Mouse (Mus musculus): ENCODE measurements at regions not wholly inside any gene's neighbourhood (a gene's known extent, or its start where the extent isn't known, plus 50 kb on each side); places are given as distances from the start of the nearest gene placed in this dataset.

- no peak overlapping the region for H3K4me2 ChIP-seq (ENCODE audit: low read length)
- DNase-seq (ENCODE audit: low spot score) = no peak
- no peaks in the 10 kb centered on the region for H3K27me3 ChIP-seq (replicated peaks; ENCODE audit: control insufficient read depth, insufficient read depth, low read length)
- H3K9me3 ChIP-seq (ENCODE audit: control insufficient read depth, low read length) = no peaks in the 10 kb centered on the region
- no peak overlapping the region for H3K4me3 ChIP-seq (ENCODE audit: low read depth, low read length)
- no peaks in the 10 kb centered on the region for H3K36me3 ChIP-seq (ENCODE audit: control insufficient read depth, insufficient read depth, low read length)
- WGBS = 72% methylated on average over 1 of the region's 1 CpGs
- H3K27ac ChIP-seq (ENCODE audit: low read depth) = no peak overlapping the region
- ATAC-seq (replicated peaks; ENCODE audit: low FRiP score, low TSS enrichment, low read depth) = no peak
- no peak overlapping the region for H3K9ac ChIP-seq (ENCODE audit: low read length)
- H3K4me1 ChIP-seq (replicated peaks; ENCODE audit: control insufficient read depth, insufficient read depth, low read length) = no peaks in the 10 kb centered on the region
These were observed 50.4 kb upstream of the Atg10 start for GRCm38 (mm10) chr13:91274131-91274530.

DNA sequence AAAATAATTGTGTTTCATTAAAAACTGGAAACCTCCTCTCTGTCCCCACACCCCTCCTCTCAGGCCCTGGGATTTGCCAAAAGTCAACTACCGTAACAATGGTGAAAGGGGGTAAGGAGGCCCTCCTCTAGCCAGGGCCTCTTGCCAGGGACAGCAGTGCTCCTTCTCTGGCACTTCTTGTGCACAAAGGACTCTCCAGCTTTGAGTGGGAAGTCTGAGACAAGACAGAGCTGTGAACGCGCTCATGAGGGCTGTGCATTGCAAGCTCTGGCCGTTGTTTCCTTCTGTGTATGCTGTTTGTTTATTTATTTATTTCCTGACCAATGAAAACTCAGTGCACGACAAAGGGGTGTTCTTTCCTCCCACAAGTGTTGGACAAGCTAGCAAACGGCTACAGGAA is 50.8 kb upstream of the Atg10 start:
- Histone ChIP-seq H3K4me1 (replicated peaks; ENCODE audit: control insufficient read depth, insufficient read depth, low read length) (no peaks in the 10 kb centered on the region), H3K9me3 (ENCODE audit: control insufficient read depth, low read length) (no peaks in the 10 kb centered on the region), H3K4me2 (ENCODE audit: low read length) (no peak overlapping the region), H3K4me3 (ENCODE audit: low read depth, low read length) (no peak overlapping the region), H3K9ac (ENCODE audit: low read length) (no peak overlapping the region), H3K27me3 (replicated peaks; ENCODE audit: control insufficient read depth, insufficient read depth, low read length) (no peaks in the 10 kb centered on the region), H3K27ac (ENCODE audit: low read depth) (no peak overlapping the region), H3K36me3 (ENCODE audit: control insufficient read depth, insufficient read depth, low read length) (no peaks in the 10 kb centered on the region)
- WGBS = 71% methylated on average over 6 of the region's 6 CpGs
- DNase-seq (ENCODE audit: low spot score) (no peak), ATAC-seq (replicated peaks; ENCODE audit: low FRiP score, low TSS enrichment, low read depth) (no peak)

DNA sequence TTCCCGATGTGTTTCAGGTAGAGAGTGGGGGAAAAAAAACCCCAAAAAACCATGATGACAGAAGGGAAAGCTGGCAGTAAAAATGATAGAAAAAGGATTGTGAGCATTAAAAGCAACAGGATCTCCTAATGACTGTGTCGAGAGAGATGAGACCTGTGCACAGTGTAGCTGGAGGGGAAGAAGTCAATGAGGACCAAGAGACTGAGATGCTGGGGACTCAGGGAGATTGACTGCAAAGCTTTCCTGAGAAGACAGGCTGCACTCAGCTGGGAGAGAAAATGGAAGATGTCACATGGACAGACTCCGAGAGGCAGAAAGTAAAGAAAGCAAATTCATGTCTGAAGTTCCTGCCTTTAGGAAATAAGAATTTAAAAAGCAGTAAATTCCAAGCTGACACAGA is 55.7 kb upstream of the Atg10 start:
- Histone ChIP-seq H3K9ac (ENCODE audit: low read length) (no peak overlapping the region), H3K9me3 (ENCODE audit: control insufficient read depth, low read length) (no peaks in the 10 kb centered on the region), H3K27me3 (replicated peaks; ENCODE audit: control insufficient read depth, insufficient read depth, low read length) (no peaks in the 10 kb centered on the region), H3K36me3 (ENCODE audit: control insufficient read depth, insufficient read depth, low read length) (no peaks in the 10 kb centered on the region), H3K4me1 (replicated peaks; ENCODE audit: control insufficient read depth, insufficient read depth, low read length) (no peaks in the 10 kb centered on the region), H3K4me2 (ENCODE audit: low read length) (no peak overlapping the region), H3K27ac (ENCODE audit: low read depth) (no peak overlapping the region), H3K4me3 (ENCODE audit: low read depth, low read length) (no peak overlapping the region)
- DNase-seq (ENCODE audit: low spot score) (no peak), ATAC-seq (replicated peaks; ENCODE audit: low FRiP score, low TSS enrichment, low read depth) (no peak)
- 70% methylated on average over 3 of the region's 3 CpGs for WGBS

DNA sequence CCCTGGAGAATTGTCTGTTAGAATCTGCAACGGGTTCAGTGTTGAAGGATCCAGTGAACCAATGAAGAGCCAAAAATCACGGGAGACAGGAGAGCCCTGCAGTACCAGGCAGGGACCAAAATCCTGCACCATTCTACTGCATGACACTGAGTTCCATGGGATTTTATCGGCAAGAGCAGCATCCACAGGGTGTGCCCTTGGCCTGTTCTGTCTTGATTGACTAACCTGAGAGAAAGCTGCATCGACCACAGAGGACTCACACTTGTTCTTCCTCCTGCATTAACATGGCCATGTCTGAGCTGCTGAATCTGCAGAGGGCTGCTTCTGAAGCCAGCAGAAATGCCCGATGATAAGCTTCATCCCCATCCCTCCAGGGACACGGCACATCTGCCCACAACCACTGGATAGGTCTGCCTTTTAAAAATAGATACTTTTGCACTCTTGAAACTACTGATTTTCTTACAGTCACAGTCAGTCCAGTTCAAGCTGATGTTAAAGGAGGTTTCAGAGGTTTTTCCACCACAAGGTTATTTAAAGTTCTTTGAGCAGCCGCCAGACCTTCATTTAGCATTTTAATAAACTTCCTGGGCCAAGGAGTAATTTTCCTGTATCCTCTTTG is 71.9 kb upstream of the Atg10 start:
- no peak overlapping the region for H3K27ac ChIP-seq (ENCODE audit: low read depth)
- WGBS = 74% methylated on average over 7 of the region's 7 CpGs
- no peak overlapping the region for H3K9ac ChIP-seq (ENCODE audit: low read length)
- H3K4me3 ChIP-seq (ENCODE audit: low read depth, low read length) = no peak overlapping the region
- no peak for DNase-seq (ENCODE audit: low spot score)
- no peaks in the 10 kb centered on the region for H3K36me3 ChIP-seq (ENCODE audit: control insufficient read depth, insufficient read depth, low read length)
- H3K4me2 ChIP-seq (ENCODE audit: low read length) = no peak overlapping the region
- H3K27me3 ChIP-seq (replicated peaks; ENCODE audit: control insufficient read depth, insufficient read depth, low read length) = no peaks in the 10 kb centered on the region
- H3K4me1 ChIP-seq (replicated peaks; ENCODE audit: control insufficient read depth, insufficient read depth, low read length) = no peaks in the 10 kb centered on the region
- ATAC-seq (replicated peaks; ENCODE audit: low FRiP score, low TSS enrichment, low read depth) = no peak
- H3K9me3 ChIP-seq (ENCODE audit: control insufficient read depth, low read length) = peaks cover 4% of the 10 kb centered on the region; the same call in 1 of the 2 replicates

GRCm38 (mm10) chr13:91296521-91297160 is 72.9 kb upstream of the Atg10 start:
- H3K27ac ChIP-seq (ENCODE audit: low read depth) = no peak overlapping the region
- H3K27me3 ChIP-seq (replicated peaks; ENCODE audit: control insufficient read depth, insufficient read depth, low read length) = no peaks in the 10 kb centered on the region
- no peaks in the 10 kb centered on the region for H3K4me1 ChIP-seq (replicated peaks; ENCODE audit: control insufficient read depth, insufficient read depth, low read length)
- H3K9ac ChIP-seq (ENCODE audit: low read length) = no peak overlapping the region
- 81% methylated on average over 5 of the region's 5 CpGs for WGBS
- H3K9me3 ChIP-seq (ENCODE audit: control insufficient read depth, low read length) = peaks cover 4% of the 10 kb centered on the region; the same call in 1 of the 2 replicates
- H3K36me3 ChIP-seq (ENCODE audit: control insufficient read depth, insufficient read depth, low read length) = no peaks in the 10 kb centered on the region
- no peak overlapping the region for H3K4me3 ChIP-seq (ENCODE audit: low read depth, low read length)
- no peak overlapping the region for H3K4me2 ChIP-seq (ENCODE audit: low read length)
- ATAC-seq (replicated peaks; ENCODE audit: low FRiP score, low TSS enrichment, low read depth) = no peak
- no peak for DNase-seq (ENCODE audit: low spot score)

GRCm38 (mm10) chr13:91301849-91302248 is 78.1 kb upstream of the Atg10 start:
- no peaks in the 10 kb centered on the region for H3K36me3 ChIP-seq (ENCODE audit: control insufficient read depth, insufficient read depth, low read length)
- no peak for DNase-seq (ENCODE audit: low spot score)
- no peak for ATAC-seq (replicated peaks; ENCODE audit: low FRiP score, low TSS enrichment, low read depth)
- no peak overlapping the region for H3K4me3 ChIP-seq (ENCODE audit: low read depth, low read length)
- 78% methylated on average over 1 of the region's 1 CpGs for WGBS
- peaks cover 4% of the 10 kb centered on the region; the same call in 1 of the 2 replicates for H3K9me3 ChIP-seq (ENCODE audit: control insufficient read depth, low read length)
- no peak overlapping the region for H3K9ac ChIP-seq (ENCODE audit: low read length)
- no peaks in the 10 kb centered on the region for H3K27me3 ChIP-seq (replicated peaks; ENCODE audit: control insufficient read depth, insufficient read depth, low read length)
- H3K27ac ChIP-seq (ENCODE audit: low read depth) = no peak overlapping the region
- no peaks in the 10 kb centered on the region for H3K4me1 ChIP-seq (replicated peaks; ENCODE audit: control insufficient read depth, insufficient read depth, low read length)
- H3K4me2 ChIP-seq (ENCODE audit: low read length) = no peak overlapping the region

DNA sequence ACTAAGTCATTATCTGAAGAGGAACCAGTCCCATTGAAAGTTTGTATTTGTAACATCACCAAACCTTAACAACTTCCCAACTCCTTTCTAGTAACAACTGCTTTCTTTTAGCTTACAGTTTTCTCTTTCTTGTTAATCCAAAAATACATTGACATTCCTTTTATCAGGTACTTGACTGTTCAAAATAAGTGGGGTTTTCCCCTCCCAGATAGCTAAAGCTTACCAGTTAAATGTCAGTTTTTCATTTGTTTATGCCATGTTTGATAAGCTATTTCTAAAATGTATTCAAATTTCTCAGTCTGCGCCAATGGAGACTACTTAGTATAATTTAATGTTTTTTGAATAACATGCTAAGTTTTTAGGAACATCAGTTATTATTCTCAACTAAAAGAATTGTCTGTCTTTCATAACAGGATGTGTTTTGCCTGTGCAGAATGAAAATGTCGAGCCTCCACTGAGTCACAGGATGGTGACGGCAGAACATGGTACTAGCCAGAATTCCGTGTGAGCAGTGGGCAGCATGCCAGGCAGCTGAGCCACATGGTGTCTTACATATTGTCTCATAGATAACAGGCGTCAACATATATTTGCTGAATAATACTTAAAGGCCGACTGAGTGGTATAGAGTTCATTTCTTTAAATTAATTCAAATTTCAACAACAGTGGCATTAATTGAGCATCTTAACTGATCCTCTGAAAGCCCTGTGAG is 82.1 kb upstream of the Atg10 start:
- ATAC-seq (replicated peaks; ENCODE audit: low FRiP score, low TSS enrichment, low read depth) (no peak), DNase-seq (ENCODE audit: low spot score) (no peak)
- Histone ChIP-seq H3K9me3 (ENCODE audit: control insufficient read depth, low read length) (no peaks in the 10 kb centered on the region), H3K9ac (ENCODE audit: low read length) (no peak overlapping the region), H3K4me2 (ENCODE audit: low read length) (no peak overlapping the region), H3K4me1 (replicated peaks; ENCODE audit: control insufficient read depth, insufficient read depth, low read length) (no peaks in the 10 kb centered on the region), H3K4me3 (ENCODE audit: low read depth, low read length) (no peak overlapping the region), H3K36me3 (ENCODE audit: control insufficient read depth, insufficient read depth, low read length) (no peaks in the 10 kb centered on the region), H3K27ac (ENCODE audit: low read depth) (no peak overlapping the region), H3K27me3 (replicated peaks; ENCODE audit: control insufficient read depth, insufficient read depth, low read length) (no peaks in the 10 kb centered on the region)
- WGBS = 65% methylated on average over 6 of the region's 6 CpGs

DNA sequence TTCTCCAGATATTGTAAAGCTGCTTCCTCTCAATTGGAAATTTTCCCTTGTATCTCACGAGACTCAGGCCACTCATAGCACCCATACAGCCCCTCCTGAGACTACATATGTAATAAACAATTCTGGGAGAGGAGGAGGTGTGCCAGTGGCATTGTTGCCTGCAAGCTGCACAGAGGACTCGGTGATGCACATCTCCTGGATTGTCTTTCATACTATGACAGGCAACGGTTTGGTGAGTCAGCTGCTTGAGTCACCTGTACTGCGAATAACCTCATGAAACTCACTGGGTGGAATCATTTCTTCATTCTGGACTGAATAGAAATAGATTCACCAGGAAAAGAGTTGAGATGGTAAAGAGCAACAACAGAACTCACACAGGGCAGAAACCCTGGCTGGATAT is 82.8 kb upstream of the Atg10 start:
- no peak overlapping the region for H3K27ac ChIP-seq (ENCODE audit: low read depth)
- no peak for DNase-seq (ENCODE audit: low spot score)
- no peak overlapping the region for H3K9ac ChIP-seq (ENCODE audit: low read length)
- no peak overlapping the region for H3K4me3 ChIP-seq (ENCODE audit: low read depth, low read length)
- H3K4me1 ChIP-seq (replicated peaks; ENCODE audit: control insufficient read depth, insufficient read depth, low read length) = no peaks in the 10 kb centered on the region
- H3K9me3 ChIP-seq (ENCODE audit: control insufficient read depth, low read length) = no peaks in the 10 kb centered on the region
- H3K4me2 ChIP-seq (ENCODE audit: low read length) = no peak overlapping the region
- H3K36me3 ChIP-seq (ENCODE audit: control insufficient read depth, insufficient read depth, low read length) = no peaks in the 10 kb centered on the region
- no peak for ATAC-seq (replicated peaks; ENCODE audit: low FRiP score, low TSS enrichment, low read depth)
- no peaks in the 10 kb centered on the region for H3K27me3 ChIP-seq (replicated peaks; ENCODE audit: control insufficient read depth, insufficient read depth, low read length)
- WGBS = 76% methylated on average over 4 of the region's 4 CpGs
